Mouse (Mus musculus): ENCODE measurements at regions not wholly inside any gene's neighbourhood (a gene's known extent, or its start where the extent isn't known, plus 50 kb on each side); places are given as distances from the start of the nearest gene placed in this dataset.

- Histone ChIP-seq H3K4me3 (ENCODE audit: low read depth, low read length) (no peak overlapping the region), H3K27me3 (ENCODE audit: control insufficient read depth, insufficient read depth, low read length) (no peaks in the 10 kb centered on the region), H3K36me3 (ENCODE audit: control insufficient read depth, insufficient read depth, low read length) (no peaks in the 10 kb centered on the region), H3K9me3 (ENCODE audit: control insufficient read depth, low read depth, low read length) (no peaks in the 10 kb centered on the region), H3K27ac (ENCODE audit: low read length) (no peak overlapping the region), H3K4me1 (ENCODE audit: control insufficient read depth, insufficient read depth, low read length) (no peaks in the 10 kb centered on the region), H3K9ac (replicated peaks; ENCODE audit: low read depth, low read length) (no peak overlapping the region), H3K4me2 (replicated peaks; ENCODE audit: low read depth, low read length) (no peak overlapping the region)
- 42% methylated on average over 4 of the region's 4 CpGs for WGBS
- no peak for ATAC-seq (ENCODE audit: insufficient number of reproducible peaks, insufficient read depth, low FRiP score, low read depth)
These were observed 91.1 kb upstream of the Sox4 start for GRCm38 (mm10) chr13:29044655-29045054.

GRCm38 (mm10) chr13:29040331-29040730 lies 86.8 kb upstream of the Sox4 start:
- 90% methylated on average over 5 of the region's 5 CpGs for WGBS
- Histone ChIP-seq H3K27me3 (ENCODE audit: control insufficient read depth, insufficient read depth, low read length) (no peaks in the 10 kb centered on the region), H3K4me1 (ENCODE audit: control insufficient read depth, insufficient read depth, low read length) (no peaks in the 10 kb centered on the region), H3K9me3 (ENCODE audit: control insufficient read depth, low read depth, low read length) (no peaks in the 10 kb centered on the region), H3K4me3 (ENCODE audit: low read depth, low read length) (no peak overlapping the region), H3K27ac (ENCODE audit: low read length) (no peak overlapping the region), H3K4me2 (replicated peaks; ENCODE audit: low read depth, low read length) (no peak overlapping the region), H3K36me3 (ENCODE audit: control insufficient read depth, insufficient read depth, low read length) (no peaks in the 10 kb centered on the region), H3K9ac (replicated peaks; ENCODE audit: low read depth, low read length) (no peak overlapping the region)
- no peak for ATAC-seq (ENCODE audit: insufficient number of reproducible peaks, insufficient read depth, low FRiP score, low read depth)

GRCm38 (mm10) chr13:29034904-29035303 lies 81.4 kb upstream of the Sox4 start:
- 72% methylated on average over 4 of the region's 4 CpGs for WGBS
- no peak overlapping the region for H3K4me3 ChIP-seq (ENCODE audit: low read depth, low read length)
- H3K4me2 ChIP-seq (replicated peaks; ENCODE audit: low read depth, low read length) = no peak overlapping the region
- no peak overlapping the region for H3K27ac ChIP-seq (ENCODE audit: low read length)
- ATAC-seq (ENCODE audit: insufficient number of reproducible peaks, insufficient read depth, low FRiP score, low read depth) = no peak
- H3K9me3 ChIP-seq (ENCODE audit: control insufficient read depth, low read depth, low read length) = no peaks in the 10 kb centered on the region
- no peaks in the 10 kb centered on the region for H3K36me3 ChIP-seq (ENCODE audit: control insufficient read depth, insufficient read depth, low read length)
- no peaks in the 10 kb centered on the region; the same call in 1 of the 2 replicates for H3K4me1 ChIP-seq (ENCODE audit: control insufficient read depth, insufficient read depth, low read length)
- H3K27me3 ChIP-seq (ENCODE audit: control insufficient read depth, insufficient read depth, low read length) = no peaks in the 10 kb centered on the region
- no peak overlapping the region for H3K9ac ChIP-seq (replicated peaks; ENCODE audit: low read depth, low read length)

GRCm38 (mm10) chr13:29034444-29034843 lies 80.9 kb upstream of the Sox4 start:
- H3K4me3 ChIP-seq (ENCODE audit: low read depth, low read length) = no peak overlapping the region
- H3K9ac ChIP-seq (replicated peaks; ENCODE audit: low read depth, low read length) = no peak overlapping the region
- H3K4me1 ChIP-seq (ENCODE audit: control insufficient read depth, insufficient read depth, low read length) = no peaks in the 10 kb centered on the region; the same call in 1 of the 2 replicates
- H3K27ac ChIP-seq (ENCODE audit: low read length) = no peak overlapping the region
- peak; percentile 87 for ATAC-seq (ENCODE audit: insufficient number of reproducible peaks, insufficient read depth, low FRiP score, low read depth)
- no peaks in the 10 kb centered on the region for H3K27me3 ChIP-seq (ENCODE audit: control insufficient read depth, insufficient read depth, low read length)
- H3K36me3 ChIP-seq (ENCODE audit: control insufficient read depth, insufficient read depth, low read length) = no peaks in the 10 kb centered on the region
- H3K4me2 ChIP-seq (replicated peaks; ENCODE audit: low read depth, low read length) = no peak overlapping the region
- H3K9me3 ChIP-seq (ENCODE audit: control insufficient read depth, low read depth, low read length) = no peaks in the 10 kb centered on the region
- 46% methylated on average over 8 of the region's 8 CpGs for WGBS

GRCm38 (mm10) chr13:29027146-29027545 lies 73.6 kb upstream of the Sox4 start:
- H3K9ac ChIP-seq (replicated peaks; ENCODE audit: low read depth, low read length) = no peak overlapping the region
- no peaks in the 10 kb centered on the region for H3K27me3 ChIP-seq (ENCODE audit: control insufficient read depth, insufficient read depth, low read length)
- no peaks in the 10 kb centered on the region for H3K9me3 ChIP-seq (ENCODE audit: control insufficient read depth, low read depth, low read length)
- no peak overlapping the region for H3K4me2 ChIP-seq (replicated peaks; ENCODE audit: low read depth, low read length)
- 96% methylated on average over 10 of the region's 10 CpGs for WGBS
- H3K4me1 ChIP-seq (ENCODE audit: control insufficient read depth, insufficient read depth, low read length) = no peaks in the 10 kb centered on the region
- H3K4me3 ChIP-seq (ENCODE audit: low read depth, low read length) = no peak overlapping the region
- no peak overlapping the region for H3K27ac ChIP-seq (ENCODE audit: low read length)
- no peaks in the 10 kb centered on the region for H3K36me3 ChIP-seq (ENCODE audit: control insufficient read depth, insufficient read depth, low read length)
- ATAC-seq (ENCODE audit: insufficient number of reproducible peaks, insufficient read depth, low FRiP score, low read depth) = no peak

- Histone ChIP-seq H3K4me1 (ENCODE audit: control insufficient read depth, insufficient read depth, low read length) (no peaks in the 10 kb centered on the region), H3K9ac (replicated peaks; ENCODE audit: low read depth, low read length) (no peak overlapping the region), H3K4me2 (replicated peaks; ENCODE audit: low read depth, low read length) (no peak overlapping the region), H3K4me3 (ENCODE audit: low read depth, low read length) (no peak overlapping the region), H3K36me3 (ENCODE audit: control insufficient read depth, insufficient read depth, low read length) (no peaks in the 10 kb centered on the region), H3K9me3 (ENCODE audit: control insufficient read depth, low read depth, low read length) (no peaks in the 10 kb centered on the region), H3K27me3 (ENCODE audit: control insufficient read depth, insufficient read depth, low read length) (no peaks in the 10 kb centered on the region), H3K27ac (ENCODE audit: low read length) (no peak overlapping the region)
- WGBS = 74% methylated on average over 1 of the region's 1 CpGs
- ATAC-seq (ENCODE audit: insufficient number of reproducible peaks, insufficient read depth, low FRiP score, low read depth) = no peak
These were observed 70.0 kb upstream of the Sox4 start for GRCm38 (mm10) chr13:29023486-29023885.

- Histone ChIP-seq H3K4me1 (ENCODE audit: control insufficient read depth, insufficient read depth, low read length) (no peaks in the 10 kb centered on the region), H3K36me3 (ENCODE audit: control insufficient read depth, insufficient read depth, low read length) (no peaks in the 10 kb centered on the region), H3K27ac (ENCODE audit: low read length) (no peak overlapping the region), H3K9ac (replicated peaks; ENCODE audit: low read depth, low read length) (no peak overlapping the region), H3K4me3 (ENCODE audit: low read depth, low read length) (no peak overlapping the region), H3K4me2 (replicated peaks; ENCODE audit: low read depth, low read length) (no peak overlapping the region), H3K9me3 (ENCODE audit: control insufficient read depth, low read depth, low read length) (no peaks in the 10 kb centered on the region), H3K27me3 (ENCODE audit: control insufficient read depth, insufficient read depth, low read length) (no peaks in the 10 kb centered on the region)
- ATAC-seq (ENCODE audit: insufficient number of reproducible peaks, insufficient read depth, low FRiP score, low read depth) = no peak
- 93% methylated on average over 3 of the region's 3 CpGs for WGBS
These were observed 66.3 kb upstream of the Sox4 start for GRCm38 (mm10) chr13:29019839-29020238.

- no peak overlapping the region for H3K27ac ChIP-seq (ENCODE audit: low read length)
- H3K4me2 ChIP-seq (replicated peaks; ENCODE audit: low read depth, low read length) = no peak overlapping the region
- no peaks in the 10 kb centered on the region for H3K27me3 ChIP-seq (ENCODE audit: control insufficient read depth, insufficient read depth, low read length)
- no peak for ATAC-seq (ENCODE audit: insufficient number of reproducible peaks, insufficient read depth, low FRiP score, low read depth)
- WGBS = 83% methylated on average over 25 of the region's 25 CpGs
- H3K4me3 ChIP-seq (ENCODE audit: low read depth, low read length) = no peak overlapping the region
- H3K36me3 ChIP-seq (ENCODE audit: control insufficient read depth, insufficient read depth, low read length) = no peaks in the 10 kb centered on the region
- no peak overlapping the region for H3K9ac ChIP-seq (replicated peaks; ENCODE audit: low read depth, low read length)
- H3K4me1 ChIP-seq (ENCODE audit: control insufficient read depth, insufficient read depth, low read length) = no peaks in the 10 kb centered on the region
- H3K9me3 ChIP-seq (ENCODE audit: control insufficient read depth, low read depth, low read length) = no peaks in the 10 kb centered on the region
These were observed 62.7 kb upstream of the Sox4 start for GRCm38 (mm10) chr13:29016145-29016651.

GRCm38 (mm10) chr13:29015605-29015994 lies 62.1 kb upstream of the Sox4 start:
- Histone ChIP-seq H3K36me3 (ENCODE audit: control insufficient read depth, insufficient read depth, low read length) (no peaks in the 10 kb centered on the region), H3K9ac (replicated peaks; ENCODE audit: low read depth, low read length) (no peak overlapping the region), H3K4me3 (ENCODE audit: low read depth, low read length) (no peak overlapping the region), H3K4me1 (ENCODE audit: control insufficient read depth, insufficient read depth, low read length) (no peaks in the 10 kb centered on the region), H3K9me3 (ENCODE audit: control insufficient read depth, low read depth, low read length) (no peaks in the 10 kb centered on the region), H3K27ac (ENCODE audit: low read length) (no peak overlapping the region), H3K27me3 (ENCODE audit: control insufficient read depth, insufficient read depth, low read length) (no peaks in the 10 kb centered on the region), H3K4me2 (replicated peaks; ENCODE audit: low read depth, low read length) (no peak overlapping the region)
- no peak for ATAC-seq (ENCODE audit: insufficient number of reproducible peaks, insufficient read depth, low FRiP score, low read depth)
- 69% methylated on average over 9 of the region's 9 CpGs for WGBS
